Mouse (Mus musculus): Measurements from ENCODE around the gene Tssk2. TPM values are rescaled to one million over a fixed set of nuclear protein-coding genes. Genes with fewer than 3 reads are reported as not detected.

Tssk2 gene
- total RNA-seq, 2 experiments from 2014 or later = 0.47 TPM; not detected in 1

DNA sequence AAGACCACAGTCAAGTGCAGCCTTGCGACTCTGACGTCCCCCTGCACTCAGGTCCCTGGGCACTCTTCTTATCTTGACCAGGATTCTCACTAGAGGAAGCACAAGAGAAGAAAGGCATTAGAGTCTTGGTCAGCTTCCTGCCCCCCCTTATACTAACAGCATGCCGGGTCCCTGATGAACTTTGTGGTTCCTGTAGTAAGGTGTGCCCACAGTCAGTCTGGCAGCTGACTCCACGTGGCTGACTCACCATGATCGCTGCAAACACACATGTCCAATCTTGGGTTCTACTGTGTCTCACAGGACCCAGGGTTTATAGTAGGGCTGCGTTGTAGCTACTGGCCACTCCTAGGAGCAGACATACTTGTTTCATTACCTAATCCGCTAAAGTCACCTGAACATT, 39.8 kb downstream of the Tssk2 start:
- no peak for ATAC-seq (replicated peaks; ENCODE audit: low FRiP score, low TSS enrichment, poor library complexity, severe bottlenecking)

DNA sequence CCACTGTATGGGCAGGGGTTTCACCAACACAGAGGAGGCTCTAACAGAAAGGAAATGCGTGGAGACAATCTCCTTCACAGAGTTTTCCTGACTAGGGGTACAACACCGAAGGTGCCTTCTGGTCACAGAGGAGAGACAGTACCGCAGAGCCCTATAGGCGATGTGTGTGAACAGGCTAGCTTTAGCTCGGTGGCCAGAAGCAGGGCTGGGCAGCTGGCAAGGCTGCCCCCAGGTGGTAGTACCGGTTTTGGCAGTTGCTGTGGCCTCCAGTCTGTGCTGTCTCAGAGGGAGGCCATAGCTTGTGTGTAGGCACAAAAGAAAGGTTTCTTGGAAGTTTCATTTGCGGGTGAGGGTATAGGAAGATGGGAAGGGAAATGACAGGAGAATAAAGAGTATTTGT, 40.4 kb downstream of the Tssk2 start:
- peak; percentile 89 for ATAC-seq (replicated peaks; ENCODE audit: low FRiP score, low TSS enrichment, poor library complexity, severe bottlenecking)

DNA sequence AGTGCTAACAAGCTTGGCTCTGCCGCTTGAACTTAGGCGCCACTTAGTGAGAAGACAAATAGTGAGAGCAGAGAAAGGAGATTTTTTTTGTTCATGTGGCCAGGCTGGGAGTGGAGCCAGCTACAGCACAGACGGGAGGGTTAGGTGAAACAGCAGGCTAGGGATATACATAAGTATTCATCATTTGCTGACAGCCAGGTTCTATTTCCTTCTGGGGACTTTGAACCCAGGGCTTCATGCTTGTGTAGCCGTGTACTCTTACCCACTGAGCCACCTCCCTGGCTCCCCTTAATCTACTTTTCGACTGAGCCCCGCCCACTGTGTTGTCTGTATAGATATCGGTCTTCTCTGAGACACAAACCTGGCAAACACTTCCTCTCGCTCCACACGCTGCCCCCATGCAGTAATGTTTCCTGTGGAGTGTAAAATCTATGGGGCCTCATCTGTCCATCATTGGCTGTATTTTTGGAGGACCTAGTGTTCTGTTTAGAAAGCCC, 40.9 kb downstream of the Tssk2 start:
- ATAC-seq (replicated peaks; ENCODE audit: low FRiP score, low TSS enrichment, poor library complexity, severe bottlenecking) = peak; percentile 81

DNA sequence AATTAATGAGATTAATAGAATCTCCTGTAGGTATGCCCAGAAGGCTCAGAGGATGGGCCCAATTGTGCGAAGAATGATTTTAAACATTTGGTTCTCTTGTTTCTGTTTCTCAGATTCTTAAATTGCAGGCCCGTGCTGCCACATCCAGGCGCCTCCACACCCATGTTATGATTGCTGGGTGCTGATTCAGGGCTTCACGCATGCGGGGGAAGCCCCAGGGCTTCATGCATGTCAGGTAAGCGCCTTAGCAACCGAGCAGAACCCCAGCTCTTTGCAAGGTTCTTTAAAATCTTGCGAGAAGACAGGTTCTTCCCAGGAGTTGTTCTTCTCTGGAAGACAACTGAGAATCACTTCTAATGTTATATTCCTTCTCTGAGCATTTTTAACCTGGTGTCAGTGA, 45.0 kb downstream of the Tssk2 start:
- no peak for ATAC-seq (replicated peaks; ENCODE audit: low FRiP score, low TSS enrichment, poor library complexity, severe bottlenecking)

DNA sequence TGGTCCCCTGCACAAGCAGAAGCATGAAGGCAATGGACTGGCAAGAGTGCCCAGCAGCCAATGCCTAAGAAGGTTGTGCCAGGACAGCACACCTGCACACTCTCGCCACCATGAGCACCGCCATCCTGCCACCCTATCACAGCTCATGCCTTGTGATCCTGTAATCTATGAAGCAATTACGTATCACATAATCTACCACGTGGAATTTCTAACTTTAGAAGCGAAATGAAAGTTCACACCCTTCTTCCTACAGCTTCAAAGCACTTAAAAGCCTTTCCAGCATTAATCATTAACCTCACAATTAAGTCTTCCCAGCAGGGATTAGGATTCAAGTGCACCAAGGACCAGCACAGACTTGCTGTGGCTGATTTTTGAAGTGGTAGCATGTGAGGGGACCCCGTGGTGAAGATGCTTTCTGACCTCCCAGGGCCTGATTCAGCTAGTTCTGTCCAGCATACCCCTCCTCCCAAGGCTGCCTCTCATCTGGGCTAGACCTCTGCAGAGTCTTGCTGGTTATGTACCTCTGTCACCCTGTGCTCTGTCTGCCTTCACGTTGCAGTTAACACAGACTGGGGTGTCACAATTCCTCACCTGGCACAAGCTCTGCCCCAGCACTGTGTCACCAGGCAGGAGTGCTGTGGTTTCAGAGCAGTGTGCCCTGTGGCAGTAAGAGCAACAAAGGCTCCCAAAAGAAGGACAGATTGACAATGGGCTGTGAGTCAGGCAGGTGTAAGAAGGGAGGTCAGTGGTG, 46.8 kb downstream of the Tssk2 start:
- no peak for ATAC-seq (replicated peaks; ENCODE audit: low FRiP score, low TSS enrichment, poor library complexity, severe bottlenecking)

DNA sequence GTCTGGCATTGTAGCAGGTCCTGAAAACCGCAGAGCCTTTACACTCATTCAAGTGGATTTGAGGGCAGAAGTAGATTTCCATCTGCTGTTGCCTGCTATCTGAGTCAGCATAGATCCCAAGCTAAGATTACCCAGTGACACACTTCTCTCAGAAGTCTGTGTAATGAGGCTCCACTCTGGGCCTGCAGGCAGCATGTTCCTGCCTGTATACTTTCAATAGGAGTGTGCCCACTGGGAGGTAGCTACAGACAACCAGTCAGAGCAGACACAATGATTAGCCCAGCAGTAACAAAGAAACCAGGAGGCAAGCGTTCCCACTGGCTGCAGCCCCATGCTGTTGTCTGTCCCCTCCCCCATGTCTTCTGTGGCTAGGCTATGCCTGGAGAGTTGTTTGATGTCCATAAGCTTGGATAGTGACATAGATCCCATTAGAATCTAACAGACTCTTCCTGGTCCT, 51.0 kb downstream of the Tssk2 start:
- no peak for ATAC-seq (replicated peaks; ENCODE audit: low FRiP score, low TSS enrichment, poor library complexity, severe bottlenecking)

Other genes starting within 250 kb of the Tssk2 start
- 81.6 and 102 TPM in 2 replicates for gene Med15, start 165.7 kb upstream of the Tssk2 start, total RNA-seq (2014; fragmentation: Nextera tagmentation)
- gene Med15, start 165.7 kb upstream of the Tssk2 start, total RNA-seq (2017) = 21.5 and 22.6 TPM in 2 replicates
- 34.5 and 35.6 TPM in 2 replicates for gene Klhl22, start 139.0 kb upstream of the Tssk2 start, total RNA-seq (2014; fragmentation: Nextera tagmentation)
- 26.6 and 65.5 TPM in 2 replicates for gene Klhl22, start 139.0 kb upstream of the Tssk2 start, total RNA-seq (2017)
- not detected in 2 replicates for gene Scarf2, start 101.4 kb upstream of the Tssk2 start, total RNA-seq (2014; fragmentation: Nextera tagmentation)
- not detected in 2 replicates for gene Scarf2, start 101.4 kb upstream of the Tssk2 start, total RNA-seq (2017)
- gene B830017H08Rik, start 65.5 kb upstream of the Tssk2 start, total RNA-seq (2014; fragmentation: Nextera tagmentation) = not detected in 2 replicates
- gene B830017H08Rik, start 65.5 kb upstream of the Tssk2 start, total RNA-seq (2017) = not detected in 2 replicates
- 3.5 and 6.9 TPM in 2 replicates for gene Car15, start 60.3 kb upstream of the Tssk2 start, total RNA-seq (2014; fragmentation: Nextera tagmentation)
- 2.2 and 3.4 TPM in 2 replicates for gene Car15, start 60.3 kb upstream of the Tssk2 start, total RNA-seq (2017)
- 2.3 and 2.7 TPM in 2 replicates for gene Gm20518, start 7.0 kb upstream of the Tssk2 start, total RNA-seq (2014; fragmentation: Nextera tagmentation)
- gene Gm20518, start 7.0 kb upstream of the Tssk2 start, total RNA-seq (2017) = 1.2 TPM in 1 of 2 replicates, not detected in the other
- gene Tssk1, start 4.4 kb upstream of the Tssk2 start, total RNA-seq (2014; fragmentation: Nextera tagmentation) = 0.72 TPM in 1 of 2 replicates, not detected in the other
- 0.14 TPM in 1 of 2 replicates, not detected in the other for gene Tssk1, start 4.4 kb upstream of the Tssk2 start, total RNA-seq (2017)
- gene Dgcr2, start 75 bp upstream of the Tssk2 start, total RNA-seq (2014; fragmentation: Nextera tagmentation) = 32.7 and 36.4 TPM in 2 replicates
- gene Dgcr2, start 75 bp upstream of the Tssk2 start, total RNA-seq (2017) = 35.1 and 55.7 TPM in 2 replicates
- 21.1 and 23.2 TPM in 2 replicates for gene Ess2, start 12.7 kb downstream of the Tssk2 start, total RNA-seq (2014; fragmentation: Nextera tagmentation)
- 16.6 and 21.0 TPM in 2 replicates for gene Ess2, start 12.7 kb downstream of the Tssk2 start, total RNA-seq (2017)
- not detected in 2 replicates for gene Gsc2, start 16.4 kb downstream of the Tssk2 start, total RNA-seq (2014; fragmentation: Nextera tagmentation)
- not detected in 2 replicates for gene Gsc2, start 16.4 kb downstream of the Tssk2 start, total RNA-seq (2017)
- gene Slc25a1, start 29.6 kb downstream of the Tssk2 start, total RNA-seq (2014; fragmentation: Nextera tagmentation) = 76.4 and 85.0 TPM in 2 replicates
- 58.9 and 102 TPM in 2 replicates for gene Slc25a1, start 29.6 kb downstream of the Tssk2 start, total RNA-seq (2017)
- gene Vpreb2, start 81.8 kb downstream of the Tssk2 start, total RNA-seq (2014; fragmentation: Nextera tagmentation) = 4.0 TPM in 1 of 2 replicates, not detected in the other
- gene Vpreb2, start 81.8 kb downstream of the Tssk2 start, total RNA-seq (2017) = 3.3 TPM in 1 of 2 replicates, not detected in the other
- gene Dgcr6, start 154.2 kb downstream of the Tssk2 start, total RNA-seq (2014; fragmentation: Nextera tagmentation) = 61.2 and 64.6 TPM in 2 replicates
- gene Dgcr6, start 154.2 kb downstream of the Tssk2 start, total RNA-seq (2017) = 22.7 and 26.0 TPM in 2 replicates
- gene Prodh, start 191.6 kb downstream of the Tssk2 start, total RNA-seq (2014; fragmentation: Nextera tagmentation) = 9.8 and 14.0 TPM in 2 replicates
- gene Prodh, start 191.6 kb downstream of the Tssk2 start, total RNA-seq (2017) = 14.2 and 23.5 TPM in 2 replicates
- not detected in 2 replicates for gene Rtn4r, start 229.0 kb downstream of the Tssk2 start, total RNA-seq (2014; fragmentation: Nextera tagmentation)
- 0.30 and 0.38 TPM in 2 replicates for gene Rtn4r, start 229.0 kb downstream of the Tssk2 start, total RNA-seq (2017)

Measured in megakaryocyte-erythroid progenitor cell, adult 5-6 weeks (primary cell).